Mouse (Mus musculus): ENCODE measurements around the gene Cux1.

DNA sequence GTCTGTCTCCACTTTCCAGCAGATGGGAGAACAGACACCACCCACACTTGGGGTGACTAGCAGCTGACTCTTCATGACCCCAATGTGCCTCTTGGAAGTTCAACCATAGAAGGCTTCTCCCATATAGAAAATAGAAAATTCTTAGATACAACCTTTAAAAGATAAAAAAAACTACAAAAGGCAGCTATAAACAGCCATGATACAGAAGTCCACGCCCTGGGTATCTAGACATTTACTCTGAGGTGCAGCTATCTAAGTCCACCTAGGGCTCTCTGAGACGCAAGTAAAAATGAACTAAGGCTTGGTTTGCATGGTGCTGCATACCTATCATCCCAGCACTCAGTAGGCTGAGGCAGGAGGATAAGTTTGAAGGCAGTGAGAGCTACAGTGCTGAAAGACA lies 144.3 kb downstream of the Cux1 start:
- no peak for TF ChIP-seq POLR2A (IDR thresholded peaks at IDR 0.05; ENCODE audit: low read depth, low read length)
- no peak for TF ChIP-seq CTCF (conservative IDR thresholded peaks at IDR 0.05; ENCODE audit: insufficient read depth, insufficient read length, low read depth, low read length)
